Mouse (Mus musculus) T-helper 17 cell (primary cell): ENCODE measurements at regions not wholly inside any gene's neighbourhood (a gene's known extent, or its start where the extent isn't known, plus 50 kb on each side); places are given as distances from the start of the nearest gene placed in this dataset.
"Not testable (repeated sequence)": the region's sequence is repeated elsewhere in the genome, so short reads cannot be mapped to it uniquely, and the experiment has no call there.

ENCODE experiments used
- in situ Hi-C, 2 experiments: fragments of 300-600 bp; cut with MboI, MseI; formaldehyde crosslinking; loops; 1 replicate in 1 of 2; 2 replicates in 1 of 2; pipeline ENCODE4 v1.15.1; 2025; ENCODE audit warnings: high pct_unique_total_duplicates in 2 of 2

DNA sequence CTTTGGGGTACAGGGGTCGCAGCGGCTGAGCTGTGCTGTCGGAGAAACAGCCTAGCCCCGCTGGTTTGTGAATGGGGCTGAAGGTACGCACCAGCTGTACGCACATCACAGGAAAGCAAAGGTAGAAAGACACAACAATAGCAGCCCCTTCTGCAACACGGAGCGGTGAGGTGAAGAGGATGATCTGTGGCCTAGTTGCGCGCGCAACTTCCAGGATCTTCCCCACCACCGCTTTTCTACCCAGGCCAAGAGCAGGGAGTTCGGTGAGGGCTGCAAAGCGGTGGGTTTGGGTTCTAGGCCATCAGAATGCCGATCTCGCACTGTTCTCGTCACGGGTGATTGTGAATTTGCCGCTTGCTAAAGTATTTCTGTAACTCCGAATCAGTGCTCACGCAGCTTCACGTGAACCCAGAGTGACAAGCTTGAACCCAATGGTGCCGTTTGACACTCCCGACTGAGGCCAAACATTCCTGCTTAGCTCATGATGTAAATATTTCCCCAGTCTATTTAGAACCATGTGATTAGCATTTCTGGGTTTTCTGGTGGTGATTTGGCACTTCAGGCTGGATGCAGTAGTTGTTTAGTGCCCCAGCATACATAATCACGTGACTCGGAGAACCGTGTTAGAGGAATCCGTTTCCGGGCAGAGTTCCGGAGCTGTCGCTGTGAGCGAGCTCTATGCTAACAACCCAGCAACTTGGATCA is 54.7 kb downstream of the Cryaa start:
- in situ Hi-C loops, result no loop called here

- in situ Hi-C loops, result no loop called here
Measured at GRCm38 (mm10) chr17:31734521-31734920, 56.9 kb downstream of the Cryaa start.

GRCm38 (mm10) chr17:31736716-31737115 is 59.1 kb downstream of the Cryaa start:
- in situ Hi-C loops, result no loop called here

GRCm38 (mm10) chr17:31738249-31738648 is 60.6 kb downstream of the Cryaa start:
- in situ Hi-C loops, result no loop called here

GRCm38 (mm10) chr17:31739586-31739985 is 62.0 kb downstream of the Cryaa start:
- in situ Hi-C loops, result no loop called here

- in situ Hi-C loops, result no loop called here
Measured at GRCm38 (mm10) chr17:31740059-31740458, 62.5 kb downstream of the Cryaa start.

DNA sequence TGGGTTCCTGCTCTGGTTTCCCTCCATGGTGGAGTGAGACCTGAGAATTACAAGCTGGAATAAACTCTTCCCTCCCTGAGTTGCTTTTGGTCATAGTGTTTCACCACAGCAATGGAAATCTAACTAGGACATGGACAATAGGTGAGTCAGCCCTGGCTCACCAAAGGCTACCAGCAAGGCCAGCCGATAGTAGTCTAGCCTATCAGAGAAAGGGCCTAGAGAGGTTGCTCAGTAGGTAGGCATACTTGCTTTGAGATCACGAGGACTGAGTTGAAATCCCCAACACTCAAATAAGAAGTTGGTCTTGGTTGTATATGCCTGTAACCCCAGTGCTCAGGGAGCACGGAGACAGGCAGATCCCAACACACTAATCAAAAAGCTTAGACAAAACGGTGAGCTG is 66.0 kb downstream of the Cryaa start:
- in situ Hi-C loops, result no loop called here

- in situ Hi-C loops, result no loop called here
Measured at GRCm38 (mm10) chr17:31746198-31747111, 68.8 kb downstream of the Cryaa start.

GRCm38 (mm10) chr17:31747563-31747962 is 70.0 kb downstream of the Cryaa start:
- in situ Hi-C loops, result no loop called here

DNA sequence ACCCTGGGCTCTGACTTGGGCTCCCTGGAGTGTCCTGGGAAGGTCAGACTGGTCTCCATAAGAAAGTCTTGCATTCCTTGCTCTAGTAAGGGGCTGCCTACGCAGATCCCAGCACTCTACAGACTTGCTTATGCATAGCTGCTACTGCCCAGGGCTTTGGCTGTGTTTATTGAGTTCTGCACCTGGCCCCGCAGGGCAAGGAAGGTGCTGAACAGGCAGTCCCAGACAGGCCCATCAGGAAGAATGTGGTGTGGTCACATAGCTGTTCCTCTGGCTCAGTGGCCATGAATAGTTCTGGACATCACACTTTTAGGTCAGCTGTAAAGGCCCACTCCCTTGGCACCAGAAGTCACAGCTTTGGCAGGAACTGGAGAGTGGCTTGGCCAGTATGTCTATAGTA is 70.6 kb downstream of the Cryaa start:
- in situ Hi-C loops, result no loop called here

DNA sequence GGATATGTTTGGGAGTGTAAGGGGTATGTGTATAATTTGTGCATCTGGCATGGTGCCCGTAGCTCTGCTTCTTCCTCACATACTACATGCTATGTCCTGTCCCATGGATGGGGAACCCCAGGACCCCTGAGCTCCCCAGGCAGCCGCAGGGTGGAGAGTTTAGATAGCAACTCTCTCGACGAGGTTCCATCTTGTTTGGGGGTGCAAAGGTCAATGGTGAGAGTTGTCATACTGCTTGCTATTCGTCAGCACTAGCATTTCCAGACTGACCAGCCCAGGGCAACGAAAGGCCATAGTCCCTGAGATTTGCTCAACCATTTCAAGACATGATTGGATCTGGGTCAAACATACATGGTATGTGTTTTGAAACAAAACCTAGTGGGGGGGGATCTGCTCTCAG is 71.4 kb downstream of the Cryaa start:
- in situ Hi-C loops, result no loop called here

- in situ Hi-C loops, result no loop called here
Measured at GRCm38 (mm10) chr17:31751262-31751661, 73.7 kb downstream of the Cryaa start.

DNA sequence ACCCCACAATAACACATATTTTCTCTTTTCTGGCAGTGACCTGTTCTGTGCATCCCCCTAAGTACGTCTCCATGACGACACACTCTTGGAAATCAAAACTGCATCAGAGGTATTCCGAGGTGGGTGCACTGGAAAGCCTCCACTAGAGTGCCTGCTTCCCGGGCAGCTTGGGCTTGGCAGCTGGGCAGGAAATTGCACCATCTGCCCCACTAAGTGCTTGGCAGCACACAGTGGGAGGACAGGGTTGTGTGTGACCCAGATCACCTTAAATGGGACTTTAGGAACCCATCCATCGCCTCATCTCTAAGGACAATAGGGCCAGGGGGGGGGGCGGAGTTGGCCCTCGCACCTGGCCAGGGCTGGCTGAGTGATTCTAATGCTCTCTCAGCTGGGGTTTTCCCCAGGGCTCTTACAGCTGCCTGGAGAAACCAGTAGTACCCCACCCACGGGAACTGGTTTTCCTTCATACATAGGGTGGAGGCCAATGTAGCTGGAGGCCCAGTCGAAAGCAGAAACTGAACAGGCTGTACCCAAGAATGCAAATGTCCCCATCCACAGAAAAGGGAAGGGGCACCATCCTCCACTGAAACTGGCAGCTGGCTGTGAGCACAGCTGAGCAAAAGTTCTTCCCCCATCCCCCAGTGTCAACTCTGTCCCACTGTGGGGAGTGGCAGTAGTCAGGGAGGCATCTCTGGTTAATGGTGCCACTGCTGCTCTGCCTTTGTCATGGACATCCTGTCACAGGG is 75.7 kb downstream of the Cryaa start:
- in situ Hi-C loops, result no loop called here

DNA sequence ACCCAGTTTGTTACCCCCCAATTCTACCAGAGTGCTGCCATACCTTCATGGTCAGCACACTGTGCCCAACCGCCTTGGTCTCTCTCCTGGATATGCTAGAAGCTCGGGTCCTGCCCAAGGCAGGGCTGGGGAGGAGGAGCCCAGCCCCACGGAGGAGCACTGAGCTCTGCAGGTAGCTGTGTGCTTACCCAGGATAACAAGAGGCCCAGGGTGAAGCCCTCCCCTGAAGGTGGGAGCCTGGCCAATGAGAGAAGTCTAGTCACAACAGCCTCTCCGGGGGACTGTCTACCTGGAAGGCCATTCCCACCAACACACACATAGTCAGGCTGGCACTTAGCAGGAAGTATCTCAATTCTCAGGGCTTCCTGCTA is 76.2 kb downstream of the Cryaa start:
- in situ Hi-C loops, result no loop called here

DNA sequence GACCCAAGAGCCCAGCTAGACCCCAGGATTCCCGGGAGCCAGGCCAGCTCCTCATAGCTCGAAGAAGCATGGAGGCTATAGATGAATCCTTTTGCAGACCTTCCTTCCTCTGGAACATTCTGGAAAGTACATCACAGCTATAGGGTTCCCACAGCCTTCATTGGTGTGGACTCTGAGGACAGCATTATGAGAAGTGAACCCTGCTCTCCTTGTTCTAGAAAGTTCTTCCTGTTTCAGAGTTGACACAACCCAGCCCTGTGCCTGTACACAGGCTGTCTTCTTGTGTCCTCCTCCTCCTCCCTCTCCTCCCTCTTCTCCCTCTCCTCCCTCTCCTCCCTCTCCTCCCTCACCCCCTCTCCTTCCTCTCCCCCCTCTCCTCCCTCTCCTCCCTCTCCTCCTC is 82.9 kb downstream of the Cryaa start:
- in situ Hi-C loops, result loop anchor here in 1 of 2 experiments (5.0 kb wide), 1 partner anchor 83 kb away; the partner anchor contains the start of gene Cryaa

GRCm38 (mm10) chr17:31763078-31763477 is 85.5 kb downstream of the Cryaa start:
- in situ Hi-C loops, result loop anchor here in 1 of 2 experiments (5.0 kb wide), 1 partner anchor 86 kb away; the partner anchor contains the start of gene Cryaa

DNA sequence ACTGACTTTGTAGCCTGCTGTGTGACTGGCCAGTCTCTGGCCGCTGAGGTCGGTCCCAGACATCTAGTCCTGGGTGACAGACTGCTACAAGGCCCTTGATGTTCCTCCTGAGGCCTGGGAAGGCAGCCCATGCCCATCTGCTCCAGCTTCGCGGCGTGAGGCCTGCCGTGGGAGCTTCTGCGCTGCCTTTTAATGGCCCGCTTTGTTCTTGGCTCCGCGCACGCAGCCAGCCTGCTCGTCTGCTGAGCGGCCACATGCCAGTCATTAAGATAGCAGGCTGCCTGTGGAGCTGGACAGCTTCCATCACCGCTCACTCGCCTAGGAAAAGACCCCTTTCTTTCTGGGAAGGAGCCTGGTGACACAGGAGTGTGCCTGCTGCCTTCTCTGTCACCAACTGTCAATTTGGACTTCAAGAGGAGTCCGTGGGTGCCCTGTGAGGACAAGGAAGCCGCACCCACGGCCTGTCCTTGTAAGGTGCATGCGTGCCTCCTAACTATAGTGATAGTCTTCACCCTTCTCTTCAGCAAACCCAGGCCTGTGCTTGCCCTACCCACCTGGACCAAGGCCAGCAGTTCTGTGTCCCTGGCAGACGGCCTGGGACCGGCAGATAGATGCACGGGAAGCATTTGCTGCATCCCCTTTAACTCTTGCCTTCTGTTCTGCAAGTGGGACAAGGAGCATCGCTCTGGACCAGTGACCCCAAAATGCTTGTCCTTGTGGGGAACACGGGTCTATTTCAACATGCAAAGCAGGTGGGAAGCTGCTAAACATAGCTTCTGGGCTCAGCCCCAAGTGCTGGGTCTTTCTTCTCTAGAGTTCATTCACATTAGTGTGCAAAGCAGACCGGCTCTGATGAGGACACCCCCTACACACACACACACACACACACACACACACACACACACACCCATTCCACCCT is 88.6 kb downstream of the Sik1 start:
- in situ Hi-C loops, result no loop called here

DNA sequence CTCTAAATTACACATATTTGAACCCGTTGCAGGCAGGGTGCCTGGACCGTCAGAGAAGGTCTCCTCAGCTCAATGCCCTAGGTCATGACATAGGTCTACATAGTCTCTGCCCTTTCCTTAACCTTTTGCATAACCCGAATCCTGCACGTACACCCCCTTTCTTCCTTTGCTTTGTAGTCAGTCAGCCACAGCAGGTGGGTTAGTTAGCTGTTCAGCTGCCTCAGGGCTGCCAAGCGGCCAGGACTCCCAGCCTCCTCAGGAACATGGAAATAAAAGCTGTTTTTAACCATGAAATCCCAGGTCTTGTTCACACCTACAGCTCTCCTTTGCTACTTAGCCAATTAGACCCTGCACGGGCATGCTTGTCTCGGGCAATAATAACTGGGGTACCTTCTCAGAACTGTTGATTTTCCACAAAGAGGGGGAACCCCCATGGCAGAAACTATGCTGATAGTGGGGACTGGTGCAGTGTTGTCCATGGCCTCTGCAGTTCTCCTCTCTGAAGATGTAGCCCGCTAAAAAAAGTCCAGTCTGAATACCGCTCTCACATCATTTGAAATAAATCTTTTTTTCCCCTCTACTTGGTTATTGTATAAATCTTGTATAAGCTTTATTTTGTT is 83.3 kb downstream of the Sik1 start:
- in situ Hi-C loops, result no loop called here

DNA sequence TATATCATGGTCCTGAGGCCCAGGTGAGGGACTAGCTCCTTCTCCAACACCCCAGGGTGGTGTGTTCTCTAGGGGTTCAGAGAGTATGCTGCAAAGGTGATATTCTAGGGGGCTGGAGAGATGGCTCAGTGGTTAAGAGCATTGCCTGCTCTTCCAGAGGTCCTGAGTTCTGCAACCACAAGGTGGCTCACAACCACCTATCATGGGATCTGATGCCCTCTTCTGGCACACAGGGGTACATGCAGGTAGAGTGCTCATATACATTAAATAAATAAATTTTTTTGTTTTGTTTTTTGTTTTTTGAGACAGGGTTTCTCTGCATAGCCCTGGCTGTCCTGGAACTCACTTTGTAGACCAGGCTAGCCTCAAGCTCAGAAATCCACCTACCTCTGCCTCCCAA is 81.7 kb downstream of the Sik1 start:
- in situ Hi-C loops, result not testable (repeated sequence)

GRCm38 (mm10) chr17:31775037-31775436 is 80.6 kb downstream of the Sik1 start:
- in situ Hi-C loops, result no loop called here

DNA sequence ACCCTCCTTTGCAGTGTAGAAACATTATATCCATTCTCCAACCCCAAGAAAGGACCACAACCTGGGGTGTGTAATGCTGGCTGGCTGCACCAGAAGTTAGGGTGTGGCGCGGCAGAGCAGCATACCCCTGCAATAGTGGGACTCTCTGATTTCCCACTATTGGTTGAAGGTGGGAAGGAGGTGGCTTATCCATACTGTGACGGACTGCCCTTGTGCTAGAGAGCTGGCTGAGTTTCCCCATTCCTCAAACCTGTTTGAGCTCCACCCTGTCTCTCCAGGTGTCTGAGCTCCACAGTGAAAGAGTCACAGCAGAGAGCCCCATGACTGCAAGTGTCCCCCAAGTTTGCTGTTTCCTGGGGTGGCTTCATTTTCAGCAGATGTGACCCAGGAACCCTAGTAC is 79.6 kb downstream of the Sik1 start:
- in situ Hi-C loops, result no loop called here
